Mouse (Mus musculus) embryonic fibroblast, embryonic 13.5 days (primary cell): ENCODE measurements around the gene Fam129a. TPM values are rescaled to one million over a fixed set of nuclear protein-coding genes. Genes with fewer than 3 reads are reported as not detected.

Source experiments
- H3K27ac ChIP-seq: 2 replicates; pipeline ENCODE4 v1.5.1; 2012; ENCODE audit warnings: low read length, control low read depth, inconsistent platforms; ENCODE audit not compliant: insufficient read depth
- H3K4me1 ChIP-seq: 2 replicates; pipeline ENCODE4 v1.6.1; 2011; ENCODE audit warnings: low read length; ENCODE audit not compliant: control insufficient read depth, insufficient read depth
- H3K4me3 ChIP-seq: 2 replicates; pipeline ENCODE4 v1.5.1; 2011; ENCODE audit warnings: mild to moderate bottlenecking, control low read depth, low read length; ENCODE audit not compliant: insufficient read depth
- CTCF ChIP-seq: IDR thresholded peaks from 2 replicates; pipeline ENCODE4 v1.5.1; 2011; ENCODE audit warnings: mild to moderate bottlenecking, control low read depth, low read length, moderate library complexity, borderline replicate concordance; ENCODE audit not compliant: insufficient read depth
- POLR2A ChIP-seq: IDR thresholded peaks from 2 replicates; pipeline ENCODE4 v1.6.1; 2011; ENCODE audit warnings: low read depth, mild to moderate bottlenecking, control low read depth, low read length, moderate library complexity
- polyA plus RNA-seq: library from polyadenylated mRNA; stranded (reverse); fragments of >200 nt; gene quantifications from 2 replicates; pipeline ENCODE4 v1.2.4, GENCODE M21; 2011; ENCODE audit warnings: low read depth; ENCODE audit not compliant: missing spikeins, insufficient read length

Gene Fam129a
- polyA plus RNA-seq, 1 experiment, result 81.6 TPM

GRCm38 (mm10) chr1:151754028-151754489 lies 183.1 kb downstream of the Fam129a start:
- Histone ChIP-seq H3K4me3 (peak overlapping the region; percentile 79; the same call in 1 of the 2 replicates), H3K27ac (no peak overlapping the region), H3K4me1 (peaks cover 2% of the 10 kb centered on the region; the same call in 1 of the 2 replicates)
- TF ChIP-seq POLR2A (no peak), CTCF (no peak)

- Histone ChIP-seq H3K4me3 (peak within 1 kb of the TSS; percentile 93), H3K4me1 (peaks cover 2% of the 10 kb centered on the region; the same call in 1 of the 2 replicates), H3K27ac (0 out of 2 replicates have a peak within 1 kb of the TSS, but pooled peaks have one; percentile 7)
- TF ChIP-seq POLR2A (peak; percentile 76), CTCF (no peak)
These were observed 184.1 kb downstream of the Fam129a start, which contains the start of gene Edem3 for GRCm38 (mm10) chr1:151754881-151755659. Edem3 (plus strand) TSS chr1:151755371.

- H3K4me3 ChIP-seq, result peak overlapping the region; percentile 93
- H3K27ac ChIP-seq, result no peak overlapping the region
- TF ChIP-seq CTCF (no peak), POLR2A (no peak)
- H3K4me1 ChIP-seq, result peaks cover 2% of the 10 kb centered on the region; the same call in 1 of the 2 replicates
These were observed 184.9 kb downstream of the Fam129a start for GRCm38 (mm10) chr1:151755660-151756424.

- peak overlapping the region; percentile 93 for H3K4me3 ChIP-seq
- TF ChIP-seq CTCF (no peak), POLR2A (no peak)
- H3K27ac ChIP-seq, result no peak overlapping the region
- peaks cover 2% of the 10 kb centered on the region; the same call in 1 of the 2 replicates for H3K4me1 ChIP-seq
These were observed 185.4 kb downstream of the Fam129a start for GRCm38 (mm10) chr1:151756425-151756728.

- TF ChIP-seq CTCF, result no peak
- no peak for TF ChIP-seq POLR2A
- H3K4me1 ChIP-seq, result peaks cover 2% of the 10 kb centered on the region
- H3K4me3 ChIP-seq, result no peak overlapping the region
- H3K27ac ChIP-seq, result no peak overlapping the region
These were observed 187.3 kb downstream of the Fam129a start for GRCm38 (mm10) chr1:151758301-151758700.

- TF ChIP-seq CTCF (no peak), POLR2A (no peak)
- H3K27ac ChIP-seq, result no peak overlapping the region
- H3K4me3 ChIP-seq, result no peak overlapping the region
- H3K4me1 ChIP-seq, result peaks cover 3% of the 10 kb centered on the region
These were observed 188.0 kb downstream of the Fam129a start for GRCm38 (mm10) chr1:151758991-151759390.

GRCm38 (mm10) chr1:151764236-151764635 lies 193.2 kb downstream of the Fam129a start:
- Histone ChIP-seq H3K27ac (no peak overlapping the region), H3K4me1 (peaks cover 11% of the 10 kb centered on the region), H3K4me3 (no peak overlapping the region)
- no peak for TF ChIP-seq POLR2A
- no peak for TF ChIP-seq CTCF

- H3K4me1 ChIP-seq, result peaks cover 11% of the 10 kb centered on the region
- no peak overlapping the region for H3K4me3 ChIP-seq
- no peak for TF ChIP-seq CTCF
- no peak for TF ChIP-seq POLR2A
- no peak overlapping the region for H3K27ac ChIP-seq
These were observed 195.2 kb downstream of the Fam129a start for GRCm38 (mm10) chr1:151766166-151766565.

GRCm38 (mm10) chr1:151766976-151767654 lies 196.1 kb downstream of the Fam129a start:
- H3K4me1 ChIP-seq, result peaks cover 11% of the 10 kb centered on the region
- TF ChIP-seq CTCF (no peak), POLR2A (no peak)
- no peak overlapping the region; the same call in 1 of the 2 replicates for H3K27ac ChIP-seq
- H3K4me3 ChIP-seq, result no peak overlapping the region

- Histone ChIP-seq H3K27ac (no peak overlapping the region), H3K4me3 (no peak overlapping the region), H3K4me1 (peaks cover 7% of the 10 kb centered on the region)
- TF ChIP-seq POLR2A (no peak), CTCF (no peak)
These were observed 198.4 kb downstream of the Fam129a start for GRCm38 (mm10) chr1:151769200-151769913.

Other genes starting within 250 kb of the Fam129a start
- gene Ivns1abp, start 226.7 kb upstream of the Fam129a start, polyA plus RNA-seq, result 91.0 and 105 TPM in 2 replicates
- gene Swt1, start 142.7 kb upstream of the Fam129a start, polyA plus RNA-seq, result 15.6 and 19.4 TPM in 2 replicates
- gene Trmt1l, start 142.6 kb upstream of the Fam129a start, polyA plus RNA-seq, result 33.7 and 33.9 TPM in 2 replicates
- 80.0 and 96.5 TPM in 2 replicates for gene Rnf2, start 70.2 kb upstream of the Fam129a start, polyA plus RNA-seq
- gene Edem3, start 184.2 kb downstream of the Fam129a start, polyA plus RNA-seq, result 40.1 and 42.0 TPM in 2 replicates